Mouse (Mus musculus) left cerebral cortex, postnatal 4 days (tissue): ENCODE measurements around the gene Sema4d. TPM values are rescaled to one million over a fixed set of nuclear protein-coding genes. Genes with fewer than 3 reads are reported as not detected.
"Not testable (repeated sequence)": the region's sequence is repeated elsewhere in the genome, so short reads cannot be mapped to it uniquely, and the experiment has no call there.

ENCODE experiments used
- DNase-seq: peaks from one replicate; pipeline ENCODE4 v3.0.0-alpha.2; 2022
- intact Hi-C: fragments of 180-260 bp; cut with DNase I; formaldehyde crosslinking; loops from one replicate; pipeline ENCODE4 v1.15.1; 2025
- total RNA-seq, 2 experiments: library from RNA; stranded (reverse); gene quantifications; 2 replicates each; pipeline ENCODE4 v1.2.3; 2021

Sema4d gene
- total RNA-seq, 2 experiments from 2014 or later, result 53.9 to 62.5 TPM

- intact Hi-C loops, result no loop called here
- no peak for DNase-seq
These were observed 96.1 kb downstream of the Sema4d start for GRCm38 (mm10) chr13:51697455-51697854.

- no peak for DNase-seq
- intact Hi-C loops, result no loop called here
These were observed 97.1 kb downstream of the Sema4d start for GRCm38 (mm10) chr13:51696481-51696880.

GRCm38 (mm10) chr13:51688688-51689087 is 104.9 kb downstream of the Sema4d start:
- intact Hi-C loops, result no loop called here
- DNase-seq, result no peak

- intact Hi-C loops, result no loop called here
- no peak for DNase-seq
These were observed 106.6 kb downstream of the Sema4d start for GRCm38 (mm10) chr13:51686966-51687365.

GRCm38 (mm10) chr13:51685290-51685966 is 108.1 kb downstream of the Sema4d start:
- intact Hi-C loops, result no loop called here
- DNase-seq, result no peak

- no peak for DNase-seq
- intact Hi-C loops, result no loop called here
These were observed 111.9 kb downstream of the Sema4d start for GRCm38 (mm10) chr13:51681634-51682033.

- no peak for DNase-seq
These were observed 112.5 kb downstream of the Sema4d start for GRCm38 (mm10) chr13:51681076-51681475.

GRCm38 (mm10) chr13:51679332-51679731 is 114.2 kb downstream of the Sema4d start:
- DNase-seq, result no peak

More at GRCm38 (mm10) chr13:51681076-51681475, 112.5 kb downstream of the Sema4d start:
- intact Hi-C loops, result no loop called here

GRCm38 (mm10) chr13:51678687-51679086 is 114.9 kb downstream of the Sema4d start:
- no peak for DNase-seq
- intact Hi-C loops, result no loop called here

More at GRCm38 (mm10) chr13:51679332-51679731, 114.2 kb downstream of the Sema4d start:
- intact Hi-C loops, result no loop called here

GRCm38 (mm10) chr13:51677630-51678185 is 115.8 kb downstream of the Sema4d start:
- intact Hi-C loops, result no loop called here
- DNase-seq, result no peak

- no peak for DNase-seq
- intact Hi-C loops, result no loop called here
These were observed 116.5 kb downstream of the Sema4d start for GRCm38 (mm10) chr13:51677041-51677440.

- intact Hi-C loops, result no loop called here
- peak; percentile 40 for DNase-seq
These were observed 116.9 kb downstream of the Sema4d start for GRCm38 (mm10) chr13:51676641-51677040.

- intact Hi-C loops, DNase-seq: not testable (repeated sequence)
These were observed 125.4 kb downstream of the Sema4d start for GRCm38 (mm10) chr13:51668195-51668594.

GRCm38 (mm10) chr13:51663561-51663960 is 130.0 kb downstream of the Sema4d start:
- intact Hi-C loops, result no loop called here
- no peak for DNase-seq

- no peak for DNase-seq
- intact Hi-C loops, result no loop called here
These were observed 134.0 kb downstream of the Sema4d start for GRCm38 (mm10) chr13:51659573-51659972.

- DNase-seq, result no peak
- intact Hi-C loops, result no loop called here
These were observed 135.5 kb downstream of the Sema4d start for GRCm38 (mm10) chr13:51658094-51658493.

GRCm38 (mm10) chr13:51656516-51657235 is 136.9 kb downstream of the Sema4d start:
- intact Hi-C loops, result no loop called here
- DNase-seq, result no peak

- intact Hi-C loops, result no loop called here
- DNase-seq, result no peak
These were observed 139.6 kb downstream of the Sema4d start for GRCm38 (mm10) chr13:51653961-51654360.

GRCm38 (mm10) chr13:51653159-51653558 is 140.4 kb downstream of the Sema4d start:
- intact Hi-C loops, result no loop called here
- DNase-seq, result no peak

GRCm38 (mm10) chr13:51651408-51652064 is 142.0 kb downstream of the Sema4d start, which contains the start of gene Secisbp2:
TSS of gene Secisbp2 (plus strand) at chr13:51651697.
- intact Hi-C loops, result no loop called here

GRCm38 (mm10) chr13:51649740-51650139 is 143.8 kb downstream of the Sema4d start:
- intact Hi-C loops, result no loop called here
- no peak for DNase-seq

More at GRCm38 (mm10) chr13:51651408-51652064, 142.0 kb downstream of the Sema4d start, which contains the start of gene Secisbp2:
- DNase-seq, result peak; percentile 95
